Mouse (Mus musculus) neural tube, embryonic 12.5 days (tissue): ENCODE data around the gene Zfp846. TPM values are rescaled to one million over a fixed set of nuclear protein-coding genes. Genes with fewer than 3 reads are reported as not detected.

Source experiments
- polyA plus RNA-seq: library from polyadenylated mRNA; unstranded; fragments of >200 nt; fragmentation: Nextera tagmentation; extraction: Ambion mirVana; gene quantifications from 2 replicates; pipeline ENCODE4 v1.2.1, GENCODE M21; 2016

The Zfp846 gene
- polyA plus RNA-seq, 1 experiment from 2014 or later, result 28.4 TPM

Other genes with a start within 250 kb of the Zfp846 start
- not detected in 2 replicates for gene Olfr18, start 245.2 kb upstream of the Zfp846 start, polyA plus RNA-seq
- gene Zfp560, start 196.1 kb upstream of the Zfp846 start, polyA plus RNA-seq, result 35.2 and 36.1 TPM in 2 replicates
- 25.5 and 25.6 TPM in 2 replicates for gene Zfp26, start 121.1 kb upstream of the Zfp846 start, polyA plus RNA-seq
- 30.3 and 31.3 TPM in 2 replicates for gene Zfp426, start 88.5 kb upstream of the Zfp846 start, polyA plus RNA-seq
- gene Zfp266, start 59.9 kb upstream of the Zfp846 start, polyA plus RNA-seq, result 142 and 146 TPM in 2 replicates
- 463 and 477 TPM in 2 replicates for gene Ubl5, start 61.6 kb downstream of the Zfp846 start, polyA plus RNA-seq
- 19.4 and 19.9 TPM in 2 replicates for gene Fbxl12, start 63.5 kb downstream of the Zfp846 start, polyA plus RNA-seq
- 52.8 and 56.0 TPM in 2 replicates for gene Pin1, start 70.8 kb downstream of the Zfp846 start, polyA plus RNA-seq
- 89.8 and 93.4 TPM in 2 replicates for gene Olfm2, start 165.1 kb downstream of the Zfp846 start, polyA plus RNA-seq
- gene Col5a3, start 233.8 kb downstream of the Zfp846 start, polyA plus RNA-seq, result 0.47 and 0.75 TPM in 2 replicates
- not detected in 2 replicates for gene Rdh8, start 237.2 kb downstream of the Zfp846 start, polyA plus RNA-seq